Mouse (Mus musculus): ENCODE data around the gene Gm49320. TPM values are rescaled to one million over a fixed set of nuclear protein-coding genes. Genes with fewer than 3 reads are reported as not detected.

Gm49320 gene
- total and polyA plus RNA-seq, 3 experiments, result 2.0 TPM; not detected in 2

DNA sequence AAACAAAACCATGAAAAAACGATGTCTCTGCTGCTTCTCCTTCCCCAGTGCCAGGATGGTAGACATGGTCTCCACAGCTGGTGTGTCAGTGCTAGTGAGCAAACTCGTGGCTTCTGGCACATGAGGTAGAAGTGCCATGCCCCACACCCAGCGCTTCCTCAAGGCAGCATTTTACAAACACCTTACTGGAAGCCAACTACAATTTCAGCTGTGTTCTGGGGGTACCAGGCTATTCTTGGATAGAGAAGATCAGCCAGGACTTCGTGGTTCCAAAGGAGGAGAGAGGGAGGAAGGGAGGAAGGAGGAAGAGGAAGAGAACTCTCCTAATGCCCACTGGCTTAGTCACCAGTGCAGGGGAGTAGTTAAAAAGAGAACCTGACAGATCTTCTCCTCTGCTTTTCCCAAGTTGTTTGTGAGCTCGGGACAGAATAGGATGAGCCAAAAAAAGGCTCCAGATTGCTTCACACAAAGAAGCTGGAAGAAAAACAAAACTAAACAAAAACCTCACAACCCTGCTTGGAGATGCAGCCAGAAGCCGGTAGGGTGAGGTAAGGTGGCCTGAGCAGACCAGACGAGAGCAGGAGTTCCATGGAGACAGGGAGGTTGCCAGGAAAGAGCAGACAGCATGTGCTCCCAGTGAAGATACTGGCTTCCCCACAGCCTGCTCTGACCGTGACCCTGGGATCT is 24.6 kb downstream of the Gm49320 start:
- Histone ChIP-seq H3K27ac (ENCODE audit: control insufficient read depth, low read depth, low read length) (no peak overlapping the region), H3K4me3 (ENCODE audit: control insufficient read depth in 1 of 2, insufficient read depth in 1 of 2, low read depth in 2 of 2, low read length in 2 of 2) (no peak overlapping the region), H3K9ac (ENCODE audit: control insufficient read depth, low read depth, low read length, poor library complexity, severe bottlenecking) (no peak overlapping the region), H3K27me3 (ENCODE audit: control insufficient read depth in 1 of 2, insufficient read depth in 2 of 2, low read length in 2 of 2) (no peaks in the 10 kb centered on the region), H3K36me3 (ENCODE audit: control insufficient read depth in 1 of 2, insufficient read depth in 2 of 2, low read length in 2 of 2) (peaks cover 3 to 12% of the 10 kb centered on the region in 2 experiments; a peak in 3 of 4 replicates), H3K4me1 (ENCODE audit: control insufficient read depth in 1 of 2, insufficient read depth in 2 of 2, low read length in 2 of 2) (peaks cover 0 to 4% of the 10 kb centered on the region in 2 experiments; a peak in 2 of 4 replicates), H3K9me3 (replicated peaks; ENCODE audit: insufficient read depth, low read length) (no peaks in the 10 kb centered on the region), H3K79me2 (ENCODE audit: control insufficient read depth, insufficient read depth, low read length, poor library complexity) (no peaks in the 10 kb centered on the region)
- no peak for DNase-seq (ENCODE audit: low read depth, low spot score)
- TF ChIP-seq POLR2A (IDR thresholded peaks at IDR 0.05; ENCODE audit: control insufficient read depth in 1 of 2, insufficient read depth in 1 of 2, low read depth in 1 of 2, low read length in 2 of 2, poor library complexity in 1 of 2), result no peak
- TF ChIP-seq ZMIZ1 (IDR thresholded peaks at IDR 0.05; ENCODE audit: low read depth, low read length), result no peak
- TF ChIP-seq HCFC1 (IDR thresholded peaks at IDR 0.05; ENCODE audit: low read depth, low read length), result no peak
- TF ChIP-seq NELFE (IDR thresholded peaks at IDR 0.05; ENCODE audit: low read depth, low read length), result no peak
- no peak for TF ChIP-seq TCF12 (IDR thresholded peaks at IDR 0.05; ENCODE audit: low read depth, low read length)
- TF ChIP-seq BHLHE40 (IDR thresholded peaks at IDR 0.05; ENCODE audit: borderline replicate concordance, low read depth, low read length), result no peak

DNA sequence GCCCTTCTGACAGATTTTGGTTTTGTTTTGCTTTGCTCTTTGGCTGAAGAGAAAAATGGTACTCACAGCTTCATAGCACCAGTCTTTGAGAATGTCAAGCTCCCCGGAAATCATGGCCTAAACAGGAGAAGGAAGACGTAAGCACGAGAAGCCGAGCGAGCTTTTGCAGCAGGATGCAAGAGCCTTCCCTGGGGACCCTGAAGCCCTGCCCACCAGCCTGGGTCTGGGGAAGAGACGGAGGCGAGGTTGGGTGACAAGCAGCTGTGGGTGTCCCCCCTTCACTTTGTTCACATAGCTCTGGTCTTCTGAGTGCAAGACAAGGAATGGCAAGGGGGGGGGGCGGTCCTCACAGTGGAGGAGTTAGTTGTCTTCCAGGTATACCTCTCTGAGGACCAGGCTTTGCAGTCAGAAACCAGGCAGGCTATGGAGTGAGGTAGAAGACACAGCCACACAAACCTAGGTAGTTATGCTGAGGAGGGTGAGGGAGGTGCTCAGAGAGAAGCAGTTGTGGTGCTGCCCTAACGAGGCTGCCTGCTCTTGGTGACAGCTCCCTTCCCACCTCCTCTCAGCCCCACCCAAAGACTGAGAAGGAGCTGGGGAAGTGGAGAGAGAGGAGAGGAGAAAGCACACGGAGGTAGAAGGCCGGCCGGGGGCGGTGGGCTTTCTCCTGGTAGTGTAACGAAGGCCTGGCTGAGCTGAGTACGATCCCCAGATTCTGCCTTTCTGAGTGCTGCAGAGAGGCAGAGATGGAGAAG is 26.7 kb downstream of the Gm49320 start:
- DNase-seq (ENCODE audit: low read depth, low spot score), result no peak
- H3K4me3 ChIP-seq (ENCODE audit: control insufficient read depth in 1 of 2, insufficient read depth in 1 of 2, low read depth in 2 of 2, low read length in 2 of 2), result no peak overlapping the region
- no peak for TF ChIP-seq TCF12 (IDR thresholded peaks at IDR 0.05; ENCODE audit: low read depth, low read length)
- no peak for TF ChIP-seq MAFK (IDR thresholded peaks at IDR 0.05; ENCODE audit: borderline replicate concordance, low read depth, low read length)
- no peak for TF ChIP-seq USF1 (IDR thresholded peaks at IDR 0.05; ENCODE audit: low read depth, low read length)
- TF ChIP-seq ZNF384 (IDR thresholded peaks at IDR 0.05; ENCODE audit: low read depth, low read length), result no peak
- TF ChIP-seq ETS1 (IDR thresholded peaks at IDR 0.05; ENCODE audit: low read depth, low read length), result no peak
- no peak for TF ChIP-seq RCOR1 (IDR thresholded peaks at IDR 0.05; ENCODE audit: low read depth, low read length)
- no peak for TF ChIP-seq UBTF (IDR thresholded peaks at IDR 0.05; ENCODE audit: borderline replicate concordance, insufficient read depth, low read depth, low read length)
- H3K4me1 ChIP-seq (ENCODE audit: control insufficient read depth in 1 of 2, insufficient read depth in 2 of 2, low read length in 2 of 2), result no peaks in the 10 kb centered on the region
- no peak overlapping the region for H3K27ac ChIP-seq (ENCODE audit: control insufficient read depth, low read depth, low read length)
- H3K9ac ChIP-seq (ENCODE audit: control insufficient read depth, low read depth, low read length, poor library complexity, severe bottlenecking), result no peak overlapping the region
- H3K27me3 ChIP-seq (ENCODE audit: control insufficient read depth in 1 of 2, insufficient read depth in 2 of 2, low read length in 2 of 2), result no peaks in the 10 kb centered on the region
- H3K36me3 ChIP-seq (ENCODE audit: control insufficient read depth in 1 of 2, insufficient read depth in 2 of 2, low read length in 2 of 2), result peaks cover 0 to 18% of the 10 kb centered on the region in 2 experiments; a peak in 2 of 4 replicates
- no peaks in the 10 kb centered on the region for H3K79me2 ChIP-seq (ENCODE audit: control insufficient read depth, insufficient read depth, low read length, poor library complexity)
- H3K9me3 ChIP-seq (replicated peaks; ENCODE audit: insufficient read depth, low read length), result no peaks in the 10 kb centered on the region
